Mouse (Mus musculus): Measurements from ENCODE around the gene Fmnl2.

DNA sequence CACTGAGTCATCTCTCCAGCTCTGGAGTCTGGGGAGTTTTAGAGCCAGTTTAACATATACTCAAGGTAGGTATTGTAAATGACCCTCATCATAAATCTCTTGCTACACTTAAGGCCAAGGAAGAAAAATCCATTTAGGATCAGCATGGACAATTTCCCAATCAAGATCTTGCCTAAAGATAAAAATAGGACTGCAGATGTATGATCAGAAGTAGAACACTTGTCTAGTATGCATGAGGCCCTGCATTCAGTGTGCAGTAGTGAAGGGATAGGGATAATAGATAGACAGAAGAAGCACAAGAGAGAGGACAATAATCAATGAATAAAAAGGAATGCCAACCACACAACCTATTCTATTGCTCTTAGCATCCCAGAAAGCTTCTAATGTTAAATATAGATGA, 322.2 kb downstream of the Fmnl2 start:
- TF ChIP-seq POLR2A (IDR thresholded peaks at IDR 0.05; ENCODE audit: borderline replicate concordance, low read depth, low read length) = no peak
- TF ChIP-seq CTCF (IDR thresholded peaks at IDR 0.05; ENCODE audit: low read depth, low read length) = no peak

Data from bone marrow macrophage, adult 2 months (primary cell).